Comparison of ENCODE assay signal across 8 mouse cellular contexts in genomic region chr3:142530087-142530953, GRCm38 (mm10). TPM values are rescaled to one million over a fixed set of nuclear protein-coding genes. Genes with fewer than 3 reads are reported as not detected.
DNase-seq lines count a peak whose midpoint lies in the region; ATAC-seq and TF ChIP-seq lines count a peak whose summit lies in the region.

TSS of gene Gbp7 (plus strand) at chr3:142530342.

- no peaks in the 10 kb centered on the region for H3K4me1 ChIP-seq in ES-E14 (ENCODE audit: control insufficient read depth in 2 of 2, insufficient read depth in 2 of 2, low read length in 2 of 2, poor library complexity in 1 of 2)
- 0 out of 2 replicates have a peak, but pooled peaks cover 2% of the 10 kb centered on the region for H3K4me1 ChIP-seq in hindbrain, embryonic 11.5 days (replicated peaks; ENCODE audit: control insufficient read depth, insufficient read depth, low read length)
- no peaks in the 10 kb centered on the region for H3K4me1 ChIP-seq in lung, postnatal 0 days (ENCODE audit: insufficient read depth, low read depth, low read length)

- H3K4me3 ChIP-seq in ES-E14 (ENCODE audit: insufficient read depth in 1 of 2, low read depth in 1 of 2, low read length in 2 of 2, poor library complexity in 1 of 2, severe bottlenecking in 1 of 2) = peak within 1 kb of the TSS; percentile 54 to 63
- peak within 1 kb of the TSS; percentile 48 for H3K4me3 ChIP-seq in hindbrain, embryonic 11.5 days (ENCODE audit: low read depth, low read length)
- H3K4me3 ChIP-seq in lung, postnatal 0 days (ENCODE audit: low read depth, low read length) = peak within 1 kb of the TSS; percentile 63

- H3K4me2 ChIP-seq in hindbrain, embryonic 11.5 days (replicated peaks; ENCODE audit: low read depth, low read length) = peak within 1 kb of the TSS; percentile 90
- H3K4me2 ChIP-seq in lung, postnatal 0 days (replicated peaks; ENCODE audit: low read depth, low read length) = peak within 1 kb of the TSS; percentile 86

- no peak within 1 kb of the TSS for H3K27ac ChIP-seq in ES-E14 (ENCODE audit: insufficient read depth, low read depth, low read length, poor library complexity, severe bottlenecking)
- H3K27ac ChIP-seq in hindbrain, embryonic 11.5 days (ENCODE audit: low read depth, low read length) = no peak within 1 kb of the TSS
- peak within 1 kb of the TSS; percentile 39 for H3K27ac ChIP-seq in lung, postnatal 0 days (ENCODE audit: low read length)

- in situ Hi-C loops in ES-E14 (cut with MboI; ENCODE audit: low sequenced_read_pairs in 2 of 2, unreplicated experiment in 2 of 2) = no loop called here

- no peak for TF ChIP-seq CTCF in lung, postnatal 0 days (IDR thresholded peaks at IDR 0.05)

- peak; percentile 66 for TF ChIP-seq EP300 in lung, postnatal 0 days (IDR thresholded peaks at IDR 0.05)

- H3K9ac ChIP-seq in ES-E14 (ENCODE audit: insufficient read depth, low read depth, low read length, poor library complexity, severe bottlenecking) = peak within 1 kb of the TSS; percentile 38; the same call in 1 of the 2 replicates
- peak within 1 kb of the TSS; percentile 65 for H3K9ac ChIP-seq in hindbrain, embryonic 11.5 days (ENCODE audit: low read depth, low read length)
- peak within 1 kb of the TSS; percentile 27 for H3K9ac ChIP-seq in lung, postnatal 0 days (replicated peaks; ENCODE audit: low read depth)

- H3K36me3 ChIP-seq in ES-E14 (ENCODE audit: control insufficient read depth, insufficient read depth, low read length, poor library complexity, severe bottlenecking) = no peaks in the 10 kb centered on the region
- H3K36me3 ChIP-seq in hindbrain, embryonic 11.5 days (ENCODE audit: control insufficient read depth, insufficient read depth, low read length) = no peaks in the 10 kb centered on the region
- H3K36me3 ChIP-seq in lung, postnatal 0 days (ENCODE audit: insufficient read depth, low read length) = no peaks in the 10 kb centered on the region

- peak; percentile 37 for DNase-seq in ES-E14 (ENCODE audit: low read depth, low spot score)
- DNase-seq in c-Kit-negative CD71-positive TER-119-positive erythroid progenitor cells, embryonic 14.5 days (ENCODE audit: low read depth, low spot score) = peak; percentile 17
- DNase-seq in hindbrain, embryonic 11.5 days (ENCODE audit: low spot score) = peak; percentile 52
- DNase-seq in layer of hippocampus, adult 9-11 months = peak; percentile 53
- DNase-seq in lung, postnatal 0 days (ENCODE audit: low spot score) = peak; percentile 93
- peak; percentile 39 for DNase-seq in ovary, postnatal 10 days (ENCODE audit: low spot score)
- DNase-seq in thymus, postnatal 25 days = peak; percentile 65

- H3K9me3 ChIP-seq in ES-E14 (ENCODE audit: control insufficient read depth, insufficient read depth, low read depth, low read length) = no peaks in the 10 kb centered on the region
- no peaks in the 10 kb centered on the region for H3K9me3 ChIP-seq in hindbrain, embryonic 11.5 days (ENCODE audit: control insufficient read depth, low read length)
- H3K9me3 ChIP-seq in lung, postnatal 0 days (ENCODE audit: low read length) = no peaks in the 10 kb centered on the region

- WGBS in hindbrain, embryonic 11.5 days = 3% methylated on average over 30 of the region's 30 CpGs
- WGBS in lung, postnatal 0 days = 2% methylated on average over 30 of the region's 30 CpGs

- H3K27me3 ChIP-seq in hindbrain, embryonic 11.5 days (ENCODE audit: control insufficient read depth, insufficient read depth, low read length) = no peaks in the 10 kb centered on the region
- H3K27me3 ChIP-seq in lung, postnatal 0 days (replicated peaks; ENCODE audit: insufficient read depth, low read length) = no peaks in the 10 kb centered on the region

- peak; percentile 92 for ATAC-seq in frontal cortex, adult (ENCODE audit: low TSS enrichment)
- peak; percentile 77 for ATAC-seq in hindbrain, embryonic 11.5 days (ENCODE audit: low FRiP score)
- ATAC-seq in lung, postnatal 0 days = peak; percentile 89

TF ChIP-seq in ES-E14, 5 proteins besides CTCF, POLR2A, EP300 and RAD21:
- TF ChIP-seq MAFK (IDR thresholded peaks at IDR 0.05; ENCODE audit: insufficient read depth, low read depth, low read length) = no peak
- TF ChIP-seq HCFC1 (IDR thresholded peaks at IDR 0.05; ENCODE audit: borderline replicate concordance, insufficient read depth, low read length) = no peak
- no peak for TF ChIP-seq ZC3H11A (IDR thresholded peaks at IDR 0.05; ENCODE audit: borderline replicate concordance, low read depth, low read length)
- TF ChIP-seq ZNF384 (IDR thresholded peaks at IDR 0.05; ENCODE audit: low read depth, low read length) = no peak
- no peak for TF ChIP-seq CHD2 (IDR thresholded peaks at IDR 0.05; ENCODE audit: low read depth, low read length)

RNA-seq across cellular contexts. Expression of gene Gbp7, which starts in this region (rescaled TPM):
- 0.79 and 0.94 TPM in 2 replicates for total RNA-seq in ES-E14 (2012; rRNA removed)
- 1.5 and 2.3 TPM in 2 replicates for polyA plus RNA-seq in hindbrain, embryonic 11.5 days (2014; fragmentation: Nextera tagmentation; extraction: Ambion mirVana)
- polyA plus RNA-seq in lung, postnatal 0 days (2015; fragmentation: Nextera tagmentation; extraction: Ambion mirVana) = 12.6 and 15.6 TPM in 2 replicates

Comparison
In these comparisons a context has a peak if more than half of its experiments do, and no peak if none do; other contexts are left out.
1. Peak in DNase-seq, H3K4me3 ChIP-seq and H3K9ac ChIP-seq in ES-E14; RNA of the gene not detected or under 1 TPM.
2. DNase-seq: peak in every context shown above with its lines; median percentile 93 in lung, postnatal 0 days; 65 in thymus, postnatal 25 days; 53 in layer of hippocampus, adult 9-11 months; 52 in hindbrain, embryonic 11.5 days; 39 in ovary, postnatal 10 days; 37 in ES-E14; 17 in c-Kit-negative CD71-positive TER-119-positive erythroid progenitor cells, embryonic 14.5 days.